In the genomic region with DNA sequence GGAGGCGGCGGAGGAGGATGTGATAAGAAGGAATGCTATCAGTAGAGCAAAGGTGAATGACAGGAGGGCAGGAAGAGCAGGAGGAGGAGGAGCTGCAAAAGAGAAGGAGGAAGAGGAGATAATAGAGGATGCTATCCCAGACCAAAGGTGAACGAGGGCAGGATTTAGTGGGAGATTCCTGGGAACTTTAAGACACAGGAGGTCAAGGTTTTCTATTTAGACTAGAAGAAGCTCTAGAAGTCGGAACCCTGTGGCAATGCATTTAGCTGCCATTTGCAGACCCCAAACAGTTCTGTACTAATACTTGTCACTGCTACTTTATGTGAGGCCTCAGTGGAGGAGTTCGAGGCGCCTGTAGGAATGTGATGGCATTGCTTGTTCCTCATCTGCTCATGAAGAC, we compare ENCODE assay signal across 9 mouse cellular contexts. TPM values are rescaled to one million over a fixed set of nuclear protein-coding genes. Genes with fewer than 3 reads are reported as not detected.
DNase-seq lines count a peak whose midpoint lies in the region; ATAC-seq and TF ChIP-seq lines count a peak whose summit lies in the region.
"Had no signal": no experiment of that assay in that cellular context is flagged by ENCODE, and none has a peak within 500 bp of the region (broad histone marks: within the 10 kb centered on the region; RNA-seq: fewer than 3 reads in every experiment).

A gene (plus strand): TSS at position 301 of the 400 bp plus-strand sequence.

- no peaks in the 10 kb centered on the region for H3K4me1 ChIP-seq in kidney, adult 2 months (ENCODE audit: control insufficient read depth, insufficient read depth, low read length)
- no peaks in the 10 kb centered on the region for H3K4me1 ChIP-seq in neural tube, embryonic 13.5 days (replicated peaks)

- no peak within 1 kb of the TSS for H3K9ac ChIP-seq in neural tube, embryonic 13.5 days

- no peak within 1 kb of the TSS for H3K4me3 ChIP-seq in kidney, adult 2 months (ENCODE audit: insufficient read depth, low read depth, low read length)
- H3K4me3 ChIP-seq in neural tube, embryonic 13.5 days = no peak within 1 kb of the TSS

- no peaks in the 10 kb centered on the region for H3K36me3 ChIP-seq in kidney, adult 2 months (ENCODE audit: control insufficient read depth, insufficient read depth, low read length)
- H3K36me3 ChIP-seq in neural tube, embryonic 13.5 days = no peaks in the 10 kb centered on the region
- H3K36me3 ChIP-seq: G1E had no signal

- intact Hi-C loops in gastrocnemius, postnatal 14 days (cut with DNase I; ENCODE audit: low total_unique reads) = no loop called here
- intact Hi-C loops in left cerebral cortex, postnatal 25 days (cut with DNase I) = no loop called here

- DNase-seq in kidney, adult 2 months = no peak
- DNase-seq in kidney, adult 8-10 months = no peak
- no peak for DNase-seq in adrenal gland, postnatal 25 days
- no peak for DNase-seq in gastrocnemius, postnatal 14 days
- DNase-seq in left cerebral cortex, postnatal 25 days (ENCODE audit: low spot score in 2 of 2) = no peak
- DNase-seq in right cerebral cortex, postnatal 36 days (ENCODE audit: low spot score in 2 of 2) = no peak
- no peak for DNase-seq in right cerebral cortex, postnatal 10 days (ENCODE audit: low spot score in 2 of 2)

- no peak within 1 kb of the TSS for H3K27ac ChIP-seq in kidney, adult 2 months (ENCODE audit: insufficient read depth, low read depth, low read length)
- no peak within 1 kb of the TSS for H3K27ac ChIP-seq in neural tube, embryonic 13.5 days (replicated peaks)

- H3K27me3 ChIP-seq in kidney, adult 2 months (replicated peaks; ENCODE audit: control insufficient read depth, insufficient read depth, low read length) = no peaks in the 10 kb centered on the region
- no peaks in the 10 kb centered on the region for H3K27me3 ChIP-seq in neural tube, embryonic 13.5 days

- no peaks in the 10 kb centered on the region for H3K9me3 ChIP-seq in neural tube, embryonic 13.5 days

- TF ChIP-seq CTCF in kidney, adult 2 months (conservative IDR thresholded peaks at IDR 0.05; ENCODE audit: insufficient read depth, insufficient read length, low read depth, low read length) = no peak

- 77% methylated on average over 6 of the region's 6 CpGs for WGBS in kidney, adult 2 months
- 89% methylated on average over 6 of the region's 6 CpGs for WGBS in neural tube, embryonic 13.5 days

- TF ChIP-seq POLR2A in kidney, adult 2 months (IDR thresholded peaks at IDR 0.05; ENCODE audit: low read depth, low read length) = no peak

- no peak within 1 kb of the TSS for H3K4me2 ChIP-seq in neural tube, embryonic 13.5 days

- no peak for ATAC-seq in neural tube, embryonic 13.5 days (ENCODE audit: low read depth)

RNA-seq across cellular contexts. Expression of the gene that starts here (rescaled TPM):
- 13.7 and 15.3 TPM in 2 replicates for polyA plus RNA-seq in kidney, adult 2 months (2012; rRNA removed)
- total RNA-seq in adrenal gland, postnatal 25 days (2021) = 122 and 134 TPM in 2 replicates
- 10 to 100 TPM; 12.5 to 13.3 TPM for total RNA-seq in gastrocnemius, postnatal 14 days (2021)
- 10 to 100 TPM; 24.8 to 29.9 TPM for total RNA-seq in left cerebral cortex, postnatal 25 days (2021)
- 15.4 and 15.6 TPM in 2 replicates for polyA plus RNA-seq in neural tube, embryonic 13.5 days (2015; fragmentation: Nextera tagmentation; extraction: Ambion mirVana)
